ENCODE assay signal across 11 mouse cellular contexts in the genomic region with DNA sequence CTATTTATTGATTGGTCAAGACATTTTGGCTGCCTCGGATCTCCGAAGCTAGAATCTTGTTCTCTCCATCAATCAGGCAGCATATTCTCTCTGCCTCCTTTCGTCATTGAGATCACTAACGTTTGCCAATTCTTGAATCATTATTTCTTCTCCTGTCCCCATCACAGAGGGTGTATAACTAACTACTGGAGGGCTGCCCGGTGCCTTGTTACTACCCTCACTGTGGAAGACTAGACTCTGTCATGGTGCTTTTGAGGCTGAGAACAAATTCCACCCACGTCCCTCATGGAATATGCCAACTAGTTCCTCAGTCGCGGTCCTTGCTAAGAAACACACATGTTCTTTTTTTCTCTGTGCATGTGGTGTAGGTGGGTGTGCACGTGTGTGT. TPM values are rescaled to one million over a fixed set of nuclear protein-coding genes. Genes with fewer than 3 reads are reported as not detected.
A peak's percentile ranks its signal among the peaks of the same experiment; 100 is the strongest.
DNase-seq lines count a peak whose midpoint lies in the region; ATAC-seq and TF ChIP-seq lines count a peak whose summit lies in the region.
"Had no signal": no experiment of that assay in that cellular context is flagged by ENCODE, and none has a peak within 500 bp of the region (broad histone marks: within the 10 kb centered on the region; RNA-seq: fewer than 3 reads in every experiment).

No protein-coding gene starts in this region.

- H3K4me2 ChIP-seq in neural tube, embryonic 12.5 days (replicated peaks) = no peak overlapping the region
- no peak overlapping the region for H3K4me2 ChIP-seq in lung, postnatal 0 days (replicated peaks; ENCODE audit: low read depth, low read length)
- H3K4me2 ChIP-seq in kidney, embryonic 16.5 days (replicated peaks; ENCODE audit: low read depth, low read length) = no peak overlapping the region
- H3K4me2 ChIP-seq: intestine, embryonic 15.5 days; liver, embryonic 15.5 days had no signal

- H3K4me1 ChIP-seq in neural tube, embryonic 12.5 days = peaks cover 5% of the 10 kb centered on the region; the same call in 1 of the 2 replicates
- H3K4me1 ChIP-seq in lung, postnatal 0 days (ENCODE audit: insufficient read depth, low read depth, low read length) = no peaks in the 10 kb centered on the region
- H3K4me1 ChIP-seq in kidney, embryonic 16.5 days (ENCODE audit: insufficient read depth, low read length) = no peaks in the 10 kb centered on the region
- H3K4me1 ChIP-seq: intestine, embryonic 15.5 days; liver, embryonic 15.5 days had no signal

- H3K9ac ChIP-seq in neural tube, embryonic 12.5 days = no peak overlapping the region
- H3K9ac ChIP-seq in lung, postnatal 0 days (replicated peaks; ENCODE audit: low read depth) = no peak overlapping the region
- H3K9ac ChIP-seq in kidney, embryonic 16.5 days (replicated peaks; ENCODE audit: low read length) = no peak overlapping the region
- H3K9ac ChIP-seq: intestine, embryonic 15.5 days; liver, embryonic 15.5 days had no signal

- peak; percentile 30; the same call in 1 of the 2 replicates for ATAC-seq in neural tube, embryonic 12.5 days (ENCODE audit: low FRiP score, low read depth)
- no peak for ATAC-seq in lung, postnatal 0 days
- no peak for ATAC-seq in kidney, embryonic 16.5 days (ENCODE audit: low FRiP score, low TSS enrichment)
- ATAC-seq: intestine, embryonic 15.5 days had no signal

- H3K4me3 ChIP-seq in neural tube, embryonic 12.5 days = no peak overlapping the region
- no peak overlapping the region for H3K4me3 ChIP-seq in lung, postnatal 0 days (ENCODE audit: low read depth, low read length)
- H3K4me3 ChIP-seq in kidney, embryonic 16.5 days (ENCODE audit: low read length) = no peak overlapping the region
- H3K4me3 ChIP-seq: gastrocnemius, adult 2 months; intestine, embryonic 15.5 days; liver, embryonic 15.5 days had no signal

- DNase-seq in neural tube, embryonic 10.5 days (ENCODE audit: extremely low spot score, low spot score) = no peak
- DNase-seq in layer of hippocampus, adult 11-12 months (ENCODE audit: low spot score) = peak; percentile 88
- DNase-seq in left cerebral cortex, postnatal 36 days (ENCODE audit: low spot score in 2 of 2) = peak; percentile 84 to 86
- DNase-seq in telencephalon, adult 2 months (ENCODE audit: low read depth, low spot score) = peak; percentile 95
- no peak for DNase-seq in lung, postnatal 0 days (ENCODE audit: low spot score)
- DNase-seq in kidney, adult 11 months = no peak
- DNase-seq: gastrocnemius, adult 2 months had no signal

- no peak overlapping the region for H3K27ac ChIP-seq in neural tube, embryonic 12.5 days
- H3K27ac ChIP-seq in lung, postnatal 0 days (ENCODE audit: low read length) = no peak overlapping the region
- H3K27ac ChIP-seq in kidney, embryonic 16.5 days (ENCODE audit: low read length) = no peak overlapping the region
- H3K27ac ChIP-seq: gastrocnemius, adult 2 months; intestine, embryonic 15.5 days; liver, embryonic 15.5 days had no signal

- intact Hi-C loops in left cerebral cortex, postnatal 36 days (cut with DNase I) = no loop called here

- TF ChIP-seq EP300 in lung, postnatal 0 days (IDR thresholded peaks at IDR 0.05) = no peak

- no peaks in the 10 kb centered on the region for H3K36me3 ChIP-seq in neural tube, embryonic 12.5 days
- H3K36me3 ChIP-seq in lung, postnatal 0 days (ENCODE audit: insufficient read depth, low read length) = no peaks in the 10 kb centered on the region
- H3K36me3 ChIP-seq in kidney, embryonic 16.5 days (ENCODE audit: insufficient read depth, low read length) = no peaks in the 10 kb centered on the region
- H3K36me3 ChIP-seq: intestine, embryonic 15.5 days; liver, embryonic 15.5 days had no signal

- no peak for TF ChIP-seq CTCF in lung, postnatal 0 days (IDR thresholded peaks at IDR 0.05)

- H3K27me3 ChIP-seq in neural tube, embryonic 12.5 days (replicated peaks) = no peaks in the 10 kb centered on the region
- H3K27me3 ChIP-seq in lung, postnatal 0 days (replicated peaks; ENCODE audit: insufficient read depth, low read length) = no peaks in the 10 kb centered on the region
- no peaks in the 10 kb centered on the region for H3K27me3 ChIP-seq in kidney, embryonic 16.5 days (ENCODE audit: insufficient read depth, low read length)
- H3K27me3 ChIP-seq: intestine, embryonic 15.5 days; liver, embryonic 15.5 days had no signal

- 82% methylated on average over 9 of the region's 9 CpGs for WGBS in neural tube, embryonic 12.5 days
- WGBS in lung, postnatal 0 days = 84% methylated on average over 9 of the region's 9 CpGs
- 88% methylated on average over 9 of the region's 9 CpGs for WGBS in kidney, embryonic 16.5 days

- no peaks in the 10 kb centered on the region for H3K9me3 ChIP-seq in neural tube, embryonic 12.5 days
- H3K9me3 ChIP-seq in lung, postnatal 0 days (ENCODE audit: low read length) = no peaks in the 10 kb centered on the region
- H3K9me3 ChIP-seq in kidney, embryonic 16.5 days (ENCODE audit: low read length) = no peaks in the 10 kb centered on the region
- H3K9me3 ChIP-seq: intestine, embryonic 15.5 days; liver, embryonic 15.5 days had no signal

RNA-seq across cellular contexts. Expression of a gene that starts 15.7 kb away (rescaled TPM):
- polyA plus RNA-seq in neural tube, embryonic 12.5 days (2016; fragmentation: Nextera tagmentation; extraction: Ambion mirVana) = 11.0 and 12.1 TPM in 2 replicates
- 100 to 1,000 TPM; 123 to 125 TPM for total RNA-seq in left cerebral cortex, postnatal 36 days (2021)
- polyA plus RNA-seq in lung, postnatal 0 days (2015; fragmentation: Nextera tagmentation; extraction: Ambion mirVana) = 4.8 and 8.3 TPM in 2 replicates
- polyA plus RNA-seq in kidney, embryonic 16.5 days (2015; fragmentation: Nextera tagmentation; extraction: Ambion mirVana) = 4.7 and 5.2 TPM in 2 replicates

RNA-seq across cellular contexts. Expression of a gene that starts 45.3 kb away (rescaled TPM):
- polyA plus RNA-seq in neural tube, embryonic 12.5 days (2016; fragmentation: Nextera tagmentation; extraction: Ambion mirVana) = 1.4 and 1.5 TPM in 2 replicates
- 1 to 10 TPM; 1.6 TPM for total RNA-seq in left cerebral cortex, postnatal 36 days (2021)
- polyA plus RNA-seq in lung, postnatal 0 days (2015; fragmentation: Nextera tagmentation; extraction: Ambion mirVana) = 8.4 and 10.3 TPM in 2 replicates
- polyA plus RNA-seq in kidney, embryonic 16.5 days (2015; fragmentation: Nextera tagmentation; extraction: Ambion mirVana) = 2.5 and 2.6 TPM in 2 replicates

Comparison
In these comparisons a context has a peak if more than half of its experiments do, and no peak if none do; other contexts are left out.
1. DNase-seq: peak in layer of hippocampus, adult 11-12 months (single experiment), left cerebral cortex, postnatal 36 days (2 of 2) and telencephalon, adult 2 months (single experiment); none in neural tube, embryonic 10.5 days (single experiment), lung, postnatal 0 days (single experiment) and kidney, adult 11 months (single experiment).